Mouse (Mus musculus) bone marrow, adult 2 months (tissue): ENCODE measurements at regions not wholly inside any gene's neighbourhood (a gene's known extent, or its start where the extent isn't known, plus 50 kb on each side); places are given as distances from the start of the nearest gene placed in this dataset.

Experiments
- H3K27ac ChIP-seq: fragments of 200-500 bp; 2 replicates; pipeline ENCODE4 v1.5.1; 2012; ENCODE audit warnings: low read depth, mild to moderate bottlenecking, control low read depth, inconsistent platforms, low read length; ENCODE audit not compliant: control insufficient read depth, poor library complexity, insufficient read depth
- H3K4me1 ChIP-seq: fragments of 200-500 bp; 2 replicates; pipeline ENCODE4 v1.6.1; 2011; ENCODE audit warnings: low read length; ENCODE audit not compliant: control insufficient read depth, insufficient read depth
- H3K4me3 ChIP-seq: fragments of 200-500 bp; replicated peaks from 2 replicates; pipeline ENCODE3; 2011; ENCODE audit warnings: mild to moderate bottlenecking, low read depth, low read length, control low read depth; ENCODE audit not compliant: control insufficient read depth
- CTCF ChIP-seq: fragments of 200-500 bp; IDR thresholded peaks from 2 replicates; pipeline ENCODE4 v1.5.1; 2011; ENCODE audit warnings: low read length, control low read depth; ENCODE audit not compliant: control insufficient read depth, insufficient read depth
- POLR2A ChIP-seq: fragments of 200-500 bp; IDR thresholded peaks from 2 replicates; pipeline ENCODE4 v1.6.1; 2011; ENCODE audit warnings: low read depth, mild to moderate bottlenecking, control low read depth, low read length, borderline replicate concordance; ENCODE audit not compliant: control insufficient read depth
- WGBS: fragments of 180-500 bp; shearing (Covaris S2); methylation state at CpG from one replicate; pipeline ENCODE4 v1.1.7; 2018; 5-methylcytosine and 5-hydroxymethylcytosine counted together

DNA sequence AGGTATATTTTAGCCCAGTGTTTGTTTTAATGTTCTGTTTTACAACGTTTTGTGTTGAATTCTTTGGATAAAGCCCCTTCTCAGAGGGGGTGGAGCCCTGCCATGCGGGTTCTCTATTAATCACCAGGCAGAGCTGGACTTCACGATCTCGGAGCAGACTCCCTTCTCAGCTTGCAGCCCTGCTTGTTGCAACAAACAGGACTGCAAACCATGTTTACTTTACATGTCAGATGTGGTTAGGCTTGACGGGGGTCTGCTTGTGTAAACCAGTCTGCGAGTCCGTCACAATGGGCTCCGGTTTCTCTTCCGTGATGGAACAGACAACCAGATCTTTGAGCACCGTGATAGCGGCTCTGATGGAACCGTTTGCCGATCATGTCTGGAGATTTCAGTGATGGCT, 517.6 kb downstream of the Kcnj2 start:
- no peak overlapping the region for H3K4me3 ChIP-seq
- no peak for TF ChIP-seq CTCF
- TF ChIP-seq POLR2A, result no peak
- 74% methylated on average over 13 of the region's 13 CpGs for WGBS
- no peaks in the 10 kb centered on the region for H3K4me1 ChIP-seq
- no peak overlapping the region for H3K27ac ChIP-seq

DNA sequence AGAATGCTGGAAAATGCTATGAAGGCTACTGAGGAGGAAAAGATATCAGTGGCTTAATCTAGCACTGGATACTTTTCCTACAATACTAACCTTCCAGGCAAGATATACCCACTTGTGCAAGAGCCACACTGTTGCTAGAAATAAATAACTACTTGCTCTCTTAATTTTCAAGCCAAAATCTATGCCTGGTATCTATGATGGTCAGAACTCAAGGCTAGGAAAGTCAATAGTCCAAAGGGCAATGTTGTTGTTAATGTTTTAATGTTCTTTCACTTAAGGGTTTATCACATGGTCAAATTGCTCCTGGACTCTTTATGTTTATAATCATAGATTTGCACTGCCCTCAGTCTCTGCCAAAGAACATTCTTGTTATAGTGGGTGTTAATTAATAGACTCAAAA, 533.5 kb downstream of the Kcnj2 start:
- TF ChIP-seq CTCF (no peak), POLR2A (no peak)
- no peak overlapping the region for H3K4me3 ChIP-seq
- H3K27ac ChIP-seq, result no peak overlapping the region
- no peaks in the 10 kb centered on the region for H3K4me1 ChIP-seq

DNA sequence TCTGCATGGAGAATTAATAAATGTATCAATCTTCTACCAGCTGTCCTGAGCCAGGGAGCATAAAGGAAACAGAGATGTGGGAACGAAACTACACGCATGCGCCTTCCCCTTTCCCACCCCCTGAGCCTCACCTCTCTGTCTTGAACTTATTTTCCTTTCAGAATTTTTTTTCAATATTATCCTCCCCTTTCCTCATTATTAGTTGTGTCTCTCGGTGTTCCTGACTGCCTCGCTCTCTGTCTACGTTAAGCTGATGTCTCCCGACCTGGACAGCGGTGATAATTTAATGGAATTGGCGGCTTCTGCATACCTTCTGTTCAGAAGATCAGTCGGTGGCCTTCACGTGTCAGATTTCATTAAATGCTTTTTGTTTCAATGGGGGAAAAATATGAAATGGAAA, 539.2 kb downstream of the Kcnj2 start:
- H3K27ac ChIP-seq, result no peak overlapping the region
- TF ChIP-seq CTCF (no peak), POLR2A (no peak)
- no peaks in the 10 kb centered on the region for H3K4me1 ChIP-seq
- WGBS, result 83% methylated on average over 11 of the region's 11 CpGs
- no peak overlapping the region for H3K4me3 ChIP-seq

DNA sequence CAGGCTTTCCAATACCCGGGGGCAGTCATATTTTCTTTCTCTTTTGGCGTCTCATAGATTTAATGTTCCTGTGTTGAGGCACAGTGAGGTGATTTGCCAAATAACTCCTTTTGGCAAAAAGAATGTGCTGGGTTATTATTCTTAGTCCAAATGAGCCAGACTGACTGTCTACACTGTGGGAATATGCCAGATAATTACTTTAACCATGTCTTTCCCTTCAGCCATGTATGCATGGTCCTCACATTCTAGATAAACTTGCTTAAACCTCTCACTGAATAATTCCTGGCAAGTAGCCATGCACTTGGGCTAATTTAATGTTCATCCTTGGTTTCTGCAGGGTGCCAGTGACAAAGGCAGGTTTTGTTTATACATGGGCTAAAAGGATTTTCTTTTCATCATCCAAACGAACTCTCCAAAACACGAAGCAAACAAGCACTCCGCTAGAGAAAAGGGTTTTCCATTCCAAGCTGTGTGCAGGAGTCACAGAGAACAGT, 544.6 kb downstream of the Kcnj2 start:
- no peak overlapping the region for H3K27ac ChIP-seq
- TF ChIP-seq CTCF, result no peak
- no peak for TF ChIP-seq POLR2A
- H3K4me3 ChIP-seq, result no peak overlapping the region
- 79% methylated on average over 5 of the region's 5 CpGs for WGBS
- no peaks in the 10 kb centered on the region for H3K4me1 ChIP-seq

DNA sequence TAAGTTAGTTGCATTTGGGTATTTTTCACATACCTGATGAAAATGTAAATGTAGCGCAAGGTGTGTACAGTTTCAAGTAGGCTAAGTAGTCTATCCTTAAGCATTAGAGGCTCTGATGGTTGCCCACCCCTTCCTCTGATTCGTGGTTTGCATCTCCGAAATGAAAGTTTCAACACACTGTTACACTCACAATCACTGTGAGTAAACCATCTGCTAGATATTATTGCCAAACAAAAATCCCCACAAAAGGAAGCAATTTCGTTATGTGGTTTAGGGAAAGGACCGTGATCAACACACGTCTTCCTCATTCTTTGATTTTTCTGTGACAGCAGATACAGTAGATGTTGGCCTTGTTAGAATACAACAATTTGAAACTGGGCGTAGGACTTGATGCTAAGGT, 577.6 kb downstream of the Kcnj2 start:
- no peaks in the 10 kb centered on the region for H3K4me1 ChIP-seq
- WGBS, result 36% methylated on average over 7 of the region's 7 CpGs
- no peak overlapping the region for H3K27ac ChIP-seq
- no peak overlapping the region for H3K4me3 ChIP-seq
- TF ChIP-seq POLR2A (no peak), CTCF (no peak)

DNA sequence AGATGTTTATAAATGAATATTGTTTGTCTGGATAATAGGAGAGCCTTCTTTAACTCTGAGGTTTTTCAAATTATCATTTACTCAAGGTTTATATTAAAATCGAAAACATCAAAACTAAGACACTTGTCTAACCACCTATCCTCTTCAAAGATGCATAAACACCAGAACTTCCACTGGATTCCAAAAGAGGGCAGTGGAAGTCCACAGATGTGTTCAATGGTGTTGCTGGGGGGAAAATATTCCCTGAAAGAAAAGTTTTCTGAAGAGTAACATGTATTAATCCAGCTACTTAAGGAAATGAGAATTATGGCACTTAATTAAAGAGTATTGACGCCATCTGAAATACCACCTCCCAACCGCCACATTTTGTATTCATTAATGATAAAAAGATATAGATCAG, 586.9 kb downstream of the Kcnj2 start:
- TF ChIP-seq POLR2A (no peak), CTCF (no peak)
- 67% methylated on average over 3 of the region's 3 CpGs for WGBS
- no peaks in the 10 kb centered on the region for H3K4me1 ChIP-seq

DNA sequence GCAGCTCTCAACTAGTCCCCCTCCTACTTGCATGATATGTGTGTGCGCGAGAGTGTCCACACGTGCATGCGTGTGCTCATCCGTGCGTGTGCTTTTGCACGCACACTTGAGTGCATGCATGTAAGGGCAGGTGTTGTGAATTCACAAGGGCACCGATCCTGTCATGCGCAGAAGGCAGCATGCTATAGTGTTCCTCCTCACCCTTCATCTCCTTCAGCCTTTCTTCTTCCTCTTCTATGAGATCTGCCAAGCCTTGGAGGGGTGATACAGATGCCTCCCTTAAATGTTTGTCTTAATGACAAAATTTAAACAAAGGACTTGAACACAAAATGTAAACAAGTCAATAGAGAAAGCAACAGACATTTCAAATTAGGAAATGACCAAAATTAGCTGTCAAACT, 591.8 kb downstream of the Kcnj2 start:
- Histone ChIP-seq H3K4me3 (no peak overlapping the region), H3K4me1 (no peaks in the 10 kb centered on the region), H3K27ac (no peak overlapping the region)
- WGBS, result 93% methylated on average over 9 of the region's 9 CpGs
- TF ChIP-seq CTCF (no peak), POLR2A (no peak)

More for the DNA sequence above, 586.9 kb downstream of the Kcnj2 start:
- Histone ChIP-seq H3K4me3 (no peak overlapping the region), H3K27ac (no peak overlapping the region)

DNA sequence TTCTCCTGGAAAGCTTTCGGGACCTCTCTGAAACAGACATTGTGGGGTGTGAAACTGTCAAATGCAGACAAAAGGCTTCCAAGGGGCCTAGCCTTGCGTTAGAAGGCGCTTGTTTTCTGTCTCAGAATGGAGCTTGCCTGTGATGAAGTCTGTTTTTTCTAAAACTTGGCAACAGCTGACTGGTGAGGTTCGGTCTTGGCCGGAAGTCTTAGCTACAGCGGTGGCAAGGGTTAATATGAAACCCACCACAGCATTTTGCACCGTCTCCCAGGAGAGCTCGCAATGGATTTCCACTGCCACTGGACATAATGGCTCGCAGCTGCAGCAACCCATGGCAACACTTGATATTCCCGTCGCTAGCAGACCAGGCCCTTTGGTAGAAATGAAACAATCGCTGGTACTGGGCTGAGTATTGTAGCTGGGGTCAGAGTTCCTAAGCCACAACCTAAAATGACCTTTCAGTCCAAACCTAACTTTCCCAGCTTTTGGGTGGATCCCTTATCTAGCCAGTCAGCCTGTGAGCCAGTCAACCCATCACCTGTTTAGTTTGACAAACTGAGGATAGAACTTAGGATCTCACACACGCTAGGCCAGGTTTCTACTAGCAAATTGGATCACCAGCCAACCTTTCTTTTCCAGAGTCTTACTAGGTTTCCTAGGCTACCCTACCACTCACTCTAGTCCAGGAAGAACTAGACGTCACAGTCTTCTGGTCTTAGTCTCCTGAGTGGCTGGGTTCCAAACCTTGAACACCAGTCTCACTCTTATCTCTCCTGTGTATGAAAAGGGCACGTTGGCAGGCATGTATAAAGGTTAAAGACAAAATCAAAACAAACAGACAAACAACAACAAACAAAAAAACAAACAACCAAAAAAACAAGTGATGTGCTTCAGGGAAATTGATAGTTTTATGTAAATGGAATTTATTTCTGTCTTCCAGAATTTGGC, 592.7 kb downstream of the Kcnj2 start:
- WGBS, result 82% methylated on average over 15 of the region's 15 CpGs
- no peak overlapping the region for H3K27ac ChIP-seq
- no peak for TF ChIP-seq POLR2A
- no peak for TF ChIP-seq CTCF
- no peak overlapping the region for H3K4me3 ChIP-seq
- H3K4me1 ChIP-seq, result no peaks in the 10 kb centered on the region
